Mouse (Mus musculus) spleen, postnatal 4 days (tissue): ENCODE data around the gene Car6.

Source experiments
- DNase-seq, 2 experiments: peaks; one replicate each; pipeline ENCODE4 v3.0.0; 2022; ENCODE audit warnings: low spot score in 2 of 2

The Car6 gene

GRCm38 (mm10) chr4:150228581-150229348 lies 27.6 kb upstream of the Car6 start:
- no peak for DNase-seq

- no peak for DNase-seq
These were observed 25.9 kb upstream of the Car6 start for GRCm38 (mm10) chr4:150226818-150227688.

GRCm38 (mm10) chr4:150225700-150226099 lies 24.6 kb upstream of the Car6 start:
- no peak for DNase-seq

- DNase-seq = no peak
These were observed 22.7 kb upstream of the Car6 start for GRCm38 (mm10) chr4:150223830-150224229.

- DNase-seq = no peak
These were observed 20.0 kb upstream of the Car6 start for GRCm38 (mm10) chr4:150221017-150221640.

- no peak for DNase-seq
These were observed 19.5 kb upstream of the Car6 start for GRCm38 (mm10) chr4:150220584-150220983.

- DNase-seq = peak; percentile 51 to 76
These were observed 18.6 kb upstream of the Car6 start for GRCm38 (mm10) chr4:150219501-150220292.

GRCm38 (mm10) chr4:150217935-150218334 lies 16.8 kb upstream of the Car6 start:
- DNase-seq = no peak

GRCm38 (mm10) chr4:150217042-150217554 lies 16.0 kb upstream of the Car6 start:
- DNase-seq = no peak

- DNase-seq = no peak
These were observed 15.3 kb upstream of the Car6 start for GRCm38 (mm10) chr4:150216423-150216822.

GRCm38 (mm10) chr4:150213910-150214309 lies 12.8 kb upstream of the Car6 start:
- DNase-seq = no peak

- peak; percentile 43 to 71 for DNase-seq
These were observed 11.4 kb upstream of the Car6 start for GRCm38 (mm10) chr4:150212553-150212971.

- DNase-seq = no peak
These were observed 10.9 kb upstream of the Car6 start for GRCm38 (mm10) chr4:150211930-150212552.

GRCm38 (mm10) chr4:150210306-150210705 lies 9.2 kb upstream of the Car6 start:
- DNase-seq = no peak

- DNase-seq = no peak
These were observed 8.6 kb upstream of the Car6 start for GRCm38 (mm10) chr4:150209751-150210150.

GRCm38 (mm10) chr4:150204877-150205276 lies 3.7 kb upstream of the Car6 start:
- no peak for DNase-seq

- peak in 1 of 2 experiments; percentile 22 for DNase-seq
These were observed 1.6 kb upstream of the Car6 start for GRCm38 (mm10) chr4:150202702-150203101.

- DNase-seq = no peak
These were observed 2.9 kb downstream of the Car6 start for GRCm38 (mm10) chr4:150198268-150198667.

GRCm38 (mm10) chr4:150193915-150194314 lies 7.2 kb downstream of the Car6 start:
- DNase-seq = peak; percentile 63 to 86

- no peak for DNase-seq
These were observed 8.9 kb downstream of the Car6 start for GRCm38 (mm10) chr4:150192199-150192598.

GRCm38 (mm10) chr4:150188236-150188635 lies 12.9 kb downstream of the Car6 start:
- DNase-seq = no peak
